Mouse (Mus musculus) forebrain, embryonic 10.5 days (tissue): ENCODE measurements around the gene Meis2. TPM values are rescaled to one million over a fixed set of nuclear protein-coding genes. Genes with fewer than 3 reads are reported as not detected.

Experiments used
- DNase-seq: peaks from one replicate; pipeline ENCODE4 v3.0.0-alpha.2; 2017; ENCODE audit warnings: low spot score; ENCODE audit errors: extremely low spot score
- H3K27ac ChIP-seq: fragments of 300-500 bp; sonication (generic); 2 replicates; pipeline ENCODE4 v1.5.1; 2016; ENCODE audit warnings: mild to moderate bottlenecking
- H3K27me3 ChIP-seq: fragments of 300-500 bp; sonication (generic); 2 replicates; pipeline ENCODE4 v1.6.1; 2016; ENCODE audit warnings: mild to moderate bottlenecking; ENCODE audit not compliant: poor library complexity, severe bottlenecking
- H3K36me3 ChIP-seq: fragments of 300-500 bp; sonication (generic); replicated peaks from 2 replicates; pipeline ENCODE4 v1.6.1; 2016; ENCODE audit warnings: mild to moderate bottlenecking, moderate library complexity
- H3K4me1 ChIP-seq: fragments of 300-500 bp; sonication (generic); 2 replicates; pipeline ENCODE4 v1.6.1; 2016
- H3K4me3 ChIP-seq: fragments of 300-500 bp; sonication (generic); 2 replicates; pipeline ENCODE4 v1.5.1; 2016; ENCODE audit warnings: mild to moderate bottlenecking, moderate library complexity
- H3K9me3 ChIP-seq: fragments of 300-500 bp; sonication (generic); 2 replicates; pipeline ENCODE4 v1.6.1; 2016; ENCODE audit warnings: mild to moderate bottlenecking, moderate library complexity
- WGBS: fragments of 180-500 bp; shearing (Covaris S2); methylation state at CpG from one replicate; pipeline ENCODE4 v1.1.7; 2016; 5-methylcytosine and 5-hydroxymethylcytosine counted together
- polyA plus RNA-seq: library from polyadenylated mRNA; unstranded; fragments of >200 nt; fragmentation: Nextera tagmentation; extraction: Ambion mirVana; gene quantifications from 2 replicates; pipeline ENCODE4 v1.2.1, GENCODE M21; 2016

Gene Meis2
- polyA plus RNA-seq, 1 experiment from 2014 or later: 32.5 TPM

DNA sequence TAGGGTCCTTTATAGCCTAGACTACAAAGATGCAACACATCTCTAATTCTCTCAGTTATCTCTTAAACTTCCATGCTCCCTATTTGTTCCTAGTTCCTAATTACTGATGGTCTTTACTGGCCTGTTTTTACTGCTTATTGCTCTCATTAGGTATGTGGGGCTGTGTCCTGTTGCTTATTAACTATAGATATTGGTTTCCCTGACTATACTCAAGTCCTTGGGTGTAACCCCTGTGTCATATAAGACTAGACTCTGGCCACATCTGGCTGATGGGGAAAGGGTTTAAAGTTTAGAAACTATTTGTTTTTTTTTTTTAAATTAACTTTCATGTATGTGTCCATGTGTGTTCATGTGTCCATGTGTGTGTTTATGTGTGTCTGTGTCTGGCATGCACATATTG is 147.1 kb downstream of the Meis2 start:
- H3K27me3 ChIP-seq: no peaks in the 10 kb centered on the region
- peaks cover 21% of the 10 kb centered on the region for H3K36me3 ChIP-seq
- peaks cover 60% of the 10 kb centered on the region for H3K4me1 ChIP-seq
- H3K4me3 ChIP-seq: no peak overlapping the region
- no peak overlapping the region for H3K27ac ChIP-seq
- no peak for DNase-seq
- no peaks in the 10 kb centered on the region for H3K9me3 ChIP-seq

DNA sequence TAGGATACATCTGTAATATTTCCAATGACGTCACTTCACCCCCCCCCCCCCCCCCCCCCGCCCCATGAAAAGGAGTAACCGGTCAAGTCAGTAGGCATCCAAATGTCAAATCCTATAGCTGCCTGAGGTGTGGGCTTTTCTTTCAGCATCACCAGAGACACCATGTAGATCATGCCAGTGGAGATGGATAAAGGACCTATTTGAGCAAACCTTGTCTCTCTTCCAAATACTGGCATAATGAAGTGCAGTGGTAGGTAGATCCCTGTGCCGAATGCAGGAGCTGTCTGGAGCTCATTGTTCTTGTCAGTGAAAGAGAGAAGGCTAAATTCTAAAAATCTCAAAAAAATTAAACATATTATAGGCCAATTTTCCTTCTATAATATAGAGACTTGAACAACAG is 151.1 kb downstream of the Meis2 start:
- peaks cover 21% of the 10 kb centered on the region for H3K36me3 ChIP-seq
- H3K4me3 ChIP-seq: no peak overlapping the region
- H3K9me3 ChIP-seq: no peaks in the 10 kb centered on the region
- WGBS: 44% methylated on average over 4 of the region's 4 CpGs
- no peak for DNase-seq
- H3K27ac ChIP-seq: no peak overlapping the region
- H3K4me1 ChIP-seq: peaks cover 31% of the 10 kb centered on the region
- H3K27me3 ChIP-seq: no peaks in the 10 kb centered on the region

GRCm38 (mm10) chr2:115912948-115913529 is 152.6 kb downstream of the Meis2 start:
- 69% methylated on average over 7 of the region's 7 CpGs for WGBS

GRCm38 (mm10) chr2:115911913-115912642 is 153.6 kb downstream of the Meis2 start:
- no peak for DNase-seq
- Histone ChIP-seq H3K27me3 (no peaks in the 10 kb centered on the region), H3K36me3 (no peaks in the 10 kb centered on the region), H3K27ac (no peak overlapping the region), H3K9me3 (no peaks in the 10 kb centered on the region), H3K4me3 (no peak overlapping the region), H3K4me1 (peaks cover 31% of the 10 kb centered on the region)
- WGBS: 89% methylated on average over 17 of the region's 17 CpGs

More at GRCm38 (mm10) chr2:115912948-115913529, 152.6 kb downstream of the Meis2 start:
- H3K9me3 ChIP-seq: no peaks in the 10 kb centered on the region
- no peak overlapping the region for H3K4me3 ChIP-seq
- peaks cover 8% of the 10 kb centered on the region for H3K36me3 ChIP-seq
- peaks cover 31% of the 10 kb centered on the region for H3K4me1 ChIP-seq
- no peak overlapping the region for H3K27ac ChIP-seq
- DNase-seq: no peak
- H3K27me3 ChIP-seq: no peaks in the 10 kb centered on the region

- H3K36me3 ChIP-seq: no peaks in the 10 kb centered on the region
- no peaks in the 10 kb centered on the region for H3K27me3 ChIP-seq
- DNase-seq: no peak
- no peak overlapping the region for H3K27ac ChIP-seq
- no peak overlapping the region for H3K4me3 ChIP-seq
- 84% methylated on average over 4 of the region's 4 CpGs for WGBS
- H3K9me3 ChIP-seq: no peaks in the 10 kb centered on the region
- H3K4me1 ChIP-seq: peaks cover 15% of the 10 kb centered on the region
Observed at GRCm38 (mm10) chr2:115910217-115910616, 155.4 kb downstream of the Meis2 start.

DNA sequence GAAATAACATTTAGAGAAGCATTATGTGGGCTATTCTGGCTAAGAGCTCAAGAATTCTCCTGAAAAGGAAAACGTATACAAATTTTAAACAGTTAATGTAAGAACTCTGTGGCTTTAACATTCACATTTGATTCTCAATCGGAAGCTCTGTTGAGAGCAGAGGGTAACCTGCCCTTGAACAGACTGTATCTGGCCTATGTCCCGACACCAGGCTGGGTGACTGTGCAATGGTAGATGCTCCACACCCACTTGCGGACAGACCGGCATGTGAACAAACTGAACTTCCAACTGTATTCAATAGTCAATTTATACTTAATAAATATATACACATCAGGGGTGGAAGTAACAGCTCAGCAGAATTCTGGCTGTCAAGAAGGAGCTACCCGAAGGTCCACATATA is 164.6 kb downstream of the Meis2 start:
- WGBS: 96% methylated on average over 6 of the region's 6 CpGs
- Histone ChIP-seq H3K9me3 (no peaks in the 10 kb centered on the region), H3K4me1 (peaks cover 24% of the 10 kb centered on the region), H3K27me3 (no peaks in the 10 kb centered on the region), H3K27ac (no peak overlapping the region), H3K36me3 (peaks cover 3% of the 10 kb centered on the region; the same call in 1 of the 2 replicates), H3K4me3 (no peak overlapping the region)
- DNase-seq: no peak

DNA sequence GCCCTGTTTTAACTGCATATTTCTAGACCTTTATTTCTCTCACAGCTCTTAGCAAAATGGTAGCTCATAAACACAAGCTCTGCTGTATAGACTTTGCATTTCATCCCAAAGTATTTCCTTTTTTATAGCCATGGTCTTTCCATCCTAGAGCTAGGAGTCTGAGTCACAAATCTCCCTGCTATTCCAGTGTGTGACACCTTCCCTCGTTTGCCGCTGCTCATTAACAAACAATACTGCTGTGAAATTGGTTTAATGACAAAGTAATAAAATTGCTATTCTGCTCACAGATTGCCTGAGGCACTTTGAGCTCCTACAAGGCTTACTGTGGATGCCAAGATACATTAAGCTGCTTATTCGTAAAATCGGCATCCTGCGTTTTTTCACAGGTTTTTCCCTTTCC is 168.1 kb downstream of the Meis2 start:
- Histone ChIP-seq H3K9me3 (no peaks in the 10 kb centered on the region), H3K27me3 (no peaks in the 10 kb centered on the region), H3K4me3 (no peak overlapping the region), H3K36me3 (no peaks in the 10 kb centered on the region), H3K27ac (no peak overlapping the region), H3K4me1 (peaks cover 44% of the 10 kb centered on the region)
- 38% methylated on average over 5 of the region's 5 CpGs for WGBS
- no peak for DNase-seq

DNA sequence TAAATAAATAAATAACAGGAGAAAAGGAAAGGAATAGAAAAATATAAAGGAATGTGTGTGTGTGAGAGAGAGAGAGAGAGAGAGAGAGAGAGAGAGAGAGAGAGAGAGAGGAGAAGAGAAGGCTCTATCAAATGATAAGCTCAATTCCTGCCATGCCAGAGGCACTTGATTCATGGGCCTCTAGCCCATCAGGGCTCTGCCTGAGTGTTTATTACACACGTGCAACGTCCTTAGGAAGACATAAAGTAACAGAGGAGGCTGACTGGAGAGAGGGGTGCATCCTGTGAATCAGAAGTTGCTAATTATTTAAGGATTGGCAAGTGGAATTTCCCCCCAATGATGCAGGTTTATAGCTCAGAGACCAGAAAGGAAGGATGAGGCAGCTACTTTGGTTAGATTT is 168.6 kb downstream of the Meis2 start:
- no peak overlapping the region for H3K27ac ChIP-seq
- no peaks in the 10 kb centered on the region for H3K36me3 ChIP-seq
- 64% methylated on average over 2 of the region's 2 CpGs for WGBS
- DNase-seq: no peak
- no peaks in the 10 kb centered on the region for H3K27me3 ChIP-seq
- no peaks in the 10 kb centered on the region for H3K9me3 ChIP-seq
- peaks cover 44% of the 10 kb centered on the region for H3K4me1 ChIP-seq
- H3K4me3 ChIP-seq: no peak overlapping the region

DNA sequence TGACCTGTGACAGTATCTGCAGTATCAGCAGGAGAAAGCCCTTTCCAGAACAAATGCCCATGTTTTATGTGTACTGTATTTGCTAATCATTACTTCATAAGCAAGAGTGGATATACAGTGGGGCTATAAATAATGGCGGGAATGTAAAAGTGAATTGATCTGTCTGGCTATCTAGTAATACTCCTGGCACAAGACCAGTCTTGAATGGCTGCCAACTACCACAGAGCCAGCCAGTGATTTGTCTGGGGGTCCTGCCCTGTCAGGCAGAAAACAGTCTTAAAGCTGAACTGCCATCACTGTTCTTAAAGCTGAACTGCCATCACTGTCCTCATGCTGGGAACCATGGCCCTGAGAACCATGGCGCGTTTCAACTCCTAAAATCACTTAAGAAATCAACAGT is 169.9 kb downstream of the Meis2 start:
- Histone ChIP-seq H3K4me1 (peaks cover 48% of the 10 kb centered on the region), H3K4me3 (no peak overlapping the region), H3K36me3 (no peaks in the 10 kb centered on the region), H3K9me3 (no peaks in the 10 kb centered on the region), H3K27ac (no peak overlapping the region; the same call in 1 of the 2 replicates), H3K27me3 (0 out of 2 replicates have a peak, but pooled peaks cover 3% of the 10 kb centered on the region)
- no peak for DNase-seq
- WGBS: 92% methylated on average over 3 of the region's 3 CpGs

- Histone ChIP-seq H3K9me3 (no peaks in the 10 kb centered on the region), H3K4me1 (peaks cover 49% of the 10 kb centered on the region), H3K27me3 (0 out of 2 replicates have a peak, but pooled peaks cover 3% of the 10 kb centered on the region), H3K27ac (no peak overlapping the region; the same call in 1 of the 2 replicates), H3K36me3 (no peaks in the 10 kb centered on the region), H3K4me3 (no peak overlapping the region)
- no peak for DNase-seq
- 63% methylated on average over 2 of the region's 2 CpGs for WGBS
Observed at GRCm38 (mm10) chr2:115895256-115895655, 170.4 kb downstream of the Meis2 start.

DNA sequence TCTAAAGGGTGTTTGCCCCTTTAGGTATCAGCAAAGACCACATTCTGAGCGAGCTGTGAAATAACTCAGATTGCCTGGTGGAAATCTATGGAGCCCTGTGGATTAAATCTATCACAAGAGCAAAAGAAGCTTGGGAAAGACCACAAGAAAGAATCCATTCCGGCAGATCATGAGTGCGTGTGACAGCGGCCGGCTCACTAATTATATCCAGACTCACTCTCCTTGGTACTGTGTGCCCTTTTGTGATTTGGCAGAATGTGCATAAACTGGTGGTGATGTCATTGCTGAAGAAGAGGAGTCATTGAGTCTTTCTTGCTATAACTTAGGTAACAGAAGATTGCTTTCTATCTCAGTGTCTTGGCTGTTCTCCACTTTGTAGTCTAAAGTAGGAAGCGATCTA is 172.5 kb downstream of the Meis2 start:
- no peak for DNase-seq
- WGBS: 71% methylated on average over 6 of the region's 6 CpGs
- H3K4me1 ChIP-seq: peaks cover 53% of the 10 kb centered on the region
- no peak overlapping the region for H3K4me3 ChIP-seq
- no peaks in the 10 kb centered on the region for H3K36me3 ChIP-seq
- no peak overlapping the region for H3K27ac ChIP-seq
- 0 out of 2 replicates have a peak, but pooled peaks cover 3% of the 10 kb centered on the region for H3K27me3 ChIP-seq
- H3K9me3 ChIP-seq: no peaks in the 10 kb centered on the region

DNA sequence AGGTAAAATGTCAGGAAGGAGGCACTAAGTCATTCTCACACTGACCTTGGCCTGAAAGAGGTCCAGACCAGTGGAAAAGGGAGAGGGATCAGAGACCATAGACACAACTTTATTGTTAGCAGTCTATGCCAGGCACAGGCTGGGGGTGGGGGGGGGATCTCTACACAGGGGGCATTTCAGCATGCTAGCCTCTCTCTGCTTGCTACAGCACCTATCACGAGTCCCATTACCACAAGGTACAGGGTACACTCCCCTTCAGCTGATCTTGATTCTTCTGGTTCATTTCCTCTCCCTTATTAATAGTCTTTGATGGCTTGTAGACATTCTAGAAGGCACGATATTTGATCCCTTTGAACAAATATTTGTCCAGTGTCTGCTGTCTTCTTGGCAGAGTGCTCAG is 174.9 kb downstream of the Meis2 start:
- no peak overlapping the region for H3K4me3 ChIP-seq

GRCm38 (mm10) chr2:115890030-115890429 is 175.6 kb downstream of the Meis2 start:
- no peak overlapping the region for H3K4me3 ChIP-seq
- H3K9me3 ChIP-seq: no peaks in the 10 kb centered on the region
- H3K36me3 ChIP-seq: 0 out of 2 replicates have a peak, but pooled peaks cover 4% of the 10 kb centered on the region
- 95% methylated on average over 3 of the region's 3 CpGs for WGBS
- 0 out of 2 replicates have a peak, but pooled peaks cover 3% of the 10 kb centered on the region for H3K27me3 ChIP-seq
- H3K4me1 ChIP-seq: peaks cover 36% of the 10 kb centered on the region
- no peak for DNase-seq
- no peak overlapping the region for H3K27ac ChIP-seq

More for the DNA sequence above, 174.9 kb downstream of the Meis2 start:
- Histone ChIP-seq H3K9me3 (no peaks in the 10 kb centered on the region), H3K27me3 (0 out of 2 replicates have a peak, but pooled peaks cover 3% of the 10 kb centered on the region), H3K36me3 (0 out of 2 replicates have a peak, but pooled peaks cover 4% of the 10 kb centered on the region), H3K27ac (no peak overlapping the region), H3K4me1 (peaks cover 38% of the 10 kb centered on the region)
- no peak for DNase-seq
- 59% methylated on average over 2 of the region's 2 CpGs for WGBS
